Mouse (Mus musculus): ENCODE measurements around the gene Tnk2.

DNA sequence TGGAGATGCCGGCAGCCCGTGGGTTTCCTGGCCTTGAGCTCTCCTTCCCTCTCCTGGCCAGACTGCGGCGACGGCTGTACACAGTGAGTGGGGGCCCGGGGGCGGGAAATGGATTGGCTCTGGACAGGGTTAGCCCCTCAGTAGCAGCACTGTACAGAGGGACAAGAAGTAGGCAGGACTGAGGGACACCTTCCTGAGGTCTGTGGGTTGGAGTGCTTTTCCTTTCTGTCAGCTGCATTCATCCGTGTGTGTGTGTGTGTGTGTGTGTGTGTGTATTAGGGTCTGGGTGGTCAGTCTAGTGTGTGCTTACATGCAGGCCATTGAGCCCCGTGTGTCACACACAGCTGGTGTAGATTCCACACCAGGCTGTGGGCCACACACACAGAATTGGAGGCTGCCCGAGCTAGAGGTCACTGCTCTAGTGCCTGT is 17.8 kb downstream of the Tnk2 start:
- TF ChIP-seq CTCF (IDR thresholded peaks at IDR 0.05; ENCODE audit: extremely low read depth, insufficient read depth, low read length) (no peak), POLR2A (IDR thresholded peaks at IDR 0.05; ENCODE audit: extremely low read depth, insufficient read depth, low read length) (no peak)

Data from cortical plate, adult 2 months (tissue).